Mouse (Mus musculus): ENCODE data around the gene Hspa8. TPM values are rescaled to one million over a fixed set of nuclear protein-coding genes. Genes with fewer than 3 reads are reported as not detected.

The Hspa8 gene
- 2,928 and 2,969 TPM in 2 replicates for polyA plus RNA-seq (2012; rRNA removed)

DNA sequence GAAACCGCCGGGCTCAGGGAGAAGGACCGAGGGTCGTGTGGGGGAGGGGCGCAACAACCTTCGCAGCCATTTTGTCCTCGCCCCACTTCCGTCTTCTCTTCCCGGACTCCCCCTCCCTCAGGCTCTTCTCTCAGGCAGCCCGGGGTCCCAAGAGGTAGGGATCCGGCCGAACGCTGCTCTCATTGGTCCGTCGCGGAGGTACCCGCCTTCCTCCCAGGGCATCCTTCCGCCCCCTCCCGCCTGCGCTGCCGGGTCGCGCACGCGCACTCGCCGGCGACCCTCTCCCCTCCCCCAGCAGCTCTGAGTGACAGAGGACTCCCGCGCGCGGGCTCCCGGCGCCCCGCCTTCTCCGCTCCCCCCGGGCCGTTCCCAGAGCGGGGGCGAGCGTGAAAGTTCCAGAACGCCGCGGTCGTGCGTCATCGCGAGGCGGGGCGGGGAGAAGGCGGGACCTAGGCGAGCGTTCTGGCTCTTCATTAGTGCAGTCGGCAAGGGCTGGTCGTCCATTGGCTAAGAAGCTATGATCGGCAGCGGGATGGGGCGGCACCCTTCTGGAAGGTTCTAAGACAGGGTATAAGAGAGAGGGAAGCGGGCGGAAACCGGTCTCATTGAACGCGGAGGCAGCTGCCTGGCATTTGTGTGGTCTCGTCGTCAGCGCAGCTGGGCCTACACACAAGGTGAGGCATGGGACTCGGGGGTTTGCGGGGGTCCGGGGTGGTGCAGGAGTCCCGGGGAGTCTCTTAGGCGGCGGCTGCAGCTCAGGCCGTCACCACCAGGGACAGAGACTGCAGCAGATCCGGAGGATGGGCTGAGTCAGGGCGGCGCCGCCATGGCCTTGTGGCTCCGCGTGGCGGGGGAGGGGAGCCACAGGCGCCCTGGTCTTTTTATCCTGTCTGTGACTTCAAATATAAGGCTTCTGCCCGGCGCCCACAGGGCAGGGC, at the start of gene Hspa8:
Gene Hspa8 (plus strand): TSS at position 310 of the 938 bp plus-strand sequence.
- Histone ChIP-seq H3K27me3 (ENCODE audit: control insufficient read depth, insufficient read depth, low read length) (no peaks in the 10 kb centered on the region), H3K27ac (ENCODE audit: control insufficient read depth, insufficient read depth, low read length) (peak within 1 kb of the TSS; percentile 97), H3K4me3 (ENCODE audit: control insufficient read depth, insufficient read depth, low read length) (peak within 1 kb of the TSS; percentile 91), H3K4me1 (replicated peaks; ENCODE audit: control insufficient read depth, insufficient read depth, low read length) (peaks cover 6% of the 10 kb centered on the region; the same call in 1 of the 2 replicates), H3K36me3 (ENCODE audit: control insufficient read depth, insufficient read depth, low read length) (peaks cover 31% of the 10 kb centered on the region)
- WGBS: under 1% methylated on average over 83 of the region's 83 CpGs
- DNase-seq: peak; percentile 100
- TF ChIP-seq POLR2A (IDR thresholded peaks at IDR 0.05; ENCODE audit: control insufficient read depth, extremely low read depth, insufficient read depth, low read length, poor library complexity): peak; percentile 99
- TF ChIP-seq CTCF (IDR thresholded peaks at IDR 0.05; ENCODE audit: borderline replicate concordance, control insufficient read depth, extremely low read depth, insufficient read depth, low read length, poor library complexity): peak; percentile 54

- Histone ChIP-seq H3K4me1 (replicated peaks; ENCODE audit: control insufficient read depth, insufficient read depth, low read length) (no peaks in the 10 kb centered on the region; the same call in 1 of the 2 replicates), H3K36me3 (ENCODE audit: control insufficient read depth, insufficient read depth, low read length) (no peaks in the 10 kb centered on the region), H3K4me3 (ENCODE audit: control insufficient read depth, insufficient read depth, low read length) (no peak overlapping the region), H3K27me3 (ENCODE audit: control insufficient read depth, insufficient read depth, low read length) (no peaks in the 10 kb centered on the region), H3K27ac (ENCODE audit: control insufficient read depth, insufficient read depth, low read length) (no peak overlapping the region)
- no peak for TF ChIP-seq CTCF (IDR thresholded peaks at IDR 0.05; ENCODE audit: borderline replicate concordance, control insufficient read depth, extremely low read depth, insufficient read depth, low read length, poor library complexity)
- no peak for TF ChIP-seq POLR2A (IDR thresholded peaks at IDR 0.05; ENCODE audit: control insufficient read depth, extremely low read depth, insufficient read depth, low read length, poor library complexity)
- DNase-seq: no peak
- 70% methylated on average over 3 of the region's 3 CpGs for WGBS
These were observed 49.0 kb upstream of the Hspa8 start for GRCm38 (mm10) chr9:40751749-40752148.

DNA sequence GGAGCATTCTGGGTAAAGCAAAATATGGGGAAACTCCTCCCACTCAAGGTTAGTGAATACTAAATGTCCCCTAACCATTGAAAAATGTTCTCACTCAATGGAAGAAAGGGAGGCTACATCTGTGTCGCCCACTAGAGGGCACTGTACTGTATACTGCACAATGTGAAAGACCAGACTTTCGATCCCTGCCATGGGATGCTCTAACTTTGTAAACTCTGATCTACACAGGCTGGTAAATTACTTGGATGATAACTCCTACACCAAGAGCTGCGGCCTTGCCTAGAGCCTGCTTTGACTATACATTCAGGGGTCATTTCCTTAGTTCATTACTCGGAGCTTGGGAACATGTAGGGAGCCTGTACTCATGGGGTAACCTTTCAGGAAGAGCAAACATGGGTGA, 44.4 kb upstream of the Hspa8 start:
- peak; percentile 53 for DNase-seq
- H3K27me3 ChIP-seq (ENCODE audit: control insufficient read depth, insufficient read depth, low read length): 0 out of 2 replicates have a peak, but pooled peaks cover 2% of the 10 kb centered on the region
- H3K36me3 ChIP-seq (ENCODE audit: control insufficient read depth, insufficient read depth, low read length): no peaks in the 10 kb centered on the region
- no peak overlapping the region for H3K27ac ChIP-seq (ENCODE audit: control insufficient read depth, insufficient read depth, low read length)
- H3K4me1 ChIP-seq (replicated peaks; ENCODE audit: control insufficient read depth, insufficient read depth, low read length): peaks cover 8% of the 10 kb centered on the region; the same call in 1 of the 2 replicates
- TF ChIP-seq POLR2A (IDR thresholded peaks at IDR 0.05; ENCODE audit: control insufficient read depth, extremely low read depth, insufficient read depth, low read length, poor library complexity) (no peak), CTCF (IDR thresholded peaks at IDR 0.05; ENCODE audit: borderline replicate concordance, control insufficient read depth, extremely low read depth, insufficient read depth, low read length, poor library complexity) (no peak)
- no peak overlapping the region for H3K4me3 ChIP-seq (ENCODE audit: control insufficient read depth, insufficient read depth, low read length)
- WGBS: 18% methylated on average over 4 of the region's 4 CpGs

DNA sequence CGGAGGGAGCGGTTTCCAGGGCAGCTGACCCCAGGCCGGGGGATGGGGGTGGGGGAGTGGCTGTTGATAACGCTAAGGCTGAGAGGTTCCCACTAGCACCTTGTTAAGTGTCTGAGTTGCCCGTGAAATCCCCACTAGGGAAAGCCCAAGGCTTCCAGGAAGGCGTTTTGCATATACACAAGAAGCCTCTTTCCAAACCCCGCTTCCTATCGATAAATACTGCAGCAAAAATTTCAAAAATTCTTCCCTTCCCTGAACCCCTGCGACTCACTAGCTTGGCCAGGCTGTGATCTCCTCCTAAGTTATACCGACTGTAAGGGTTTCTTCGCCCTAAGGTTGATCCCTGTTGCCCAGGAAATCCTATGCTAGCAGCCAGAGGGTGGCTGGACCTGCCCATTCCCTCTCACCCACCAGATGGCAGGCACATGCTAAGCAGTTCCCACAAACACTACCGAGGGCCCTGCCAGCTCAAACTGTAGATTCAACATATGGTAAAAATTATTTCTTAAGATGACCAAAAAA, 43.6 kb upstream of the Hspa8 start:
- peak; percentile 16 for DNase-seq
- H3K36me3 ChIP-seq (ENCODE audit: control insufficient read depth, insufficient read depth, low read length): no peaks in the 10 kb centered on the region
- 0 out of 2 replicates have a peak, but pooled peaks cover 2% of the 10 kb centered on the region for H3K27me3 ChIP-seq (ENCODE audit: control insufficient read depth, insufficient read depth, low read length)
- peaks cover 8% of the 10 kb centered on the region; the same call in 1 of the 2 replicates for H3K4me1 ChIP-seq (replicated peaks; ENCODE audit: control insufficient read depth, insufficient read depth, low read length)
- H3K27ac ChIP-seq (ENCODE audit: control insufficient read depth, insufficient read depth, low read length): no peak overlapping the region
- no peak overlapping the region for H3K4me3 ChIP-seq (ENCODE audit: control insufficient read depth, insufficient read depth, low read length)
- 34% methylated on average over 12 of the region's 12 CpGs for WGBS
- TF ChIP-seq CTCF (IDR thresholded peaks at IDR 0.05; ENCODE audit: borderline replicate concordance, control insufficient read depth, extremely low read depth, insufficient read depth, low read length, poor library complexity): no peak
- TF ChIP-seq POLR2A (IDR thresholded peaks at IDR 0.05; ENCODE audit: control insufficient read depth, extremely low read depth, insufficient read depth, low read length, poor library complexity): no peak

- H3K36me3 ChIP-seq (ENCODE audit: control insufficient read depth, insufficient read depth, low read length): no peaks in the 10 kb centered on the region
- H3K27ac ChIP-seq (ENCODE audit: control insufficient read depth, insufficient read depth, low read length): no peak overlapping the region
- TF ChIP-seq CTCF (IDR thresholded peaks at IDR 0.05; ENCODE audit: borderline replicate concordance, control insufficient read depth, extremely low read depth, insufficient read depth, low read length, poor library complexity) (peak; percentile 46; the same call in 1 of the 2 replicates), POLR2A (IDR thresholded peaks at IDR 0.05; ENCODE audit: control insufficient read depth, extremely low read depth, insufficient read depth, low read length, poor library complexity) (no peak)
- DNase-seq: peak; percentile 51
- H3K4me1 ChIP-seq (replicated peaks; ENCODE audit: control insufficient read depth, insufficient read depth, low read length): peaks cover 8% of the 10 kb centered on the region; the same call in 1 of the 2 replicates
- 0 out of 2 replicates have a peak, but pooled peaks cover 2% of the 10 kb centered on the region for H3K27me3 ChIP-seq (ENCODE audit: control insufficient read depth, insufficient read depth, low read length)
- no peak overlapping the region for H3K4me3 ChIP-seq (ENCODE audit: control insufficient read depth, insufficient read depth, low read length)
- WGBS: 7% methylated on average over 20 of the region's 22 CpGs
These were observed 43.0 kb upstream of the Hspa8 start for GRCm38 (mm10) chr9:40757685-40758270.

GRCm38 (mm10) chr9:40762354-40762753, 38.4 kb upstream of the Hspa8 start:
- Histone ChIP-seq H3K36me3 (ENCODE audit: control insufficient read depth, insufficient read depth, low read length) (no peaks in the 10 kb centered on the region), H3K27me3 (ENCODE audit: control insufficient read depth, insufficient read depth, low read length) (no peaks in the 10 kb centered on the region), H3K4me3 (ENCODE audit: control insufficient read depth, insufficient read depth, low read length) (no peak overlapping the region), H3K27ac (ENCODE audit: control insufficient read depth, insufficient read depth, low read length) (no peak overlapping the region), H3K4me1 (replicated peaks; ENCODE audit: control insufficient read depth, insufficient read depth, low read length) (peaks cover 8% of the 10 kb centered on the region; the same call in 1 of the 2 replicates)
- DNase-seq: no peak
- WGBS: 53% methylated on average over 6 of the region's 6 CpGs
- TF ChIP-seq POLR2A (IDR thresholded peaks at IDR 0.05; ENCODE audit: control insufficient read depth, extremely low read depth, insufficient read depth, low read length, poor library complexity) (no peak), CTCF (IDR thresholded peaks at IDR 0.05; ENCODE audit: borderline replicate concordance, control insufficient read depth, extremely low read depth, insufficient read depth, low read length, poor library complexity) (no peak)
